Mouse (Mus musculus): ENCODE measurements around the gene Gpr1.

Gene Gpr1

DNA sequence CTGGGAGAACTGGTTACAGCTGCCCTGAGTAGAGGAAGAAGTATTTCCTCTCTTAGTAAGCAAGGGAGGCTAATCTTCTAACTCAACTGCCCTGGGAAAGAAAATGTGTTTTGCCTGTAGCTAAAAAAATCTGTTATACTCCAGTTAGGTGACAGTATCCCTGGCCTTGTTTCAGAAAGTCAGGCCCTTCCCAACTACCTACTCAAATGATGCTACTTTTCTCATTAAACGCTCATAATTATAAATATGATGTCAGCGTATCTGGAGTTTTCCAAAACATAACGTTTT, at the start of gene Gpr1:
Gene Gpr1, minus strand, starts transcription at position 273 of the 288 bp plus-strand sequence.
- DNase-seq, result no peak

DNA sequence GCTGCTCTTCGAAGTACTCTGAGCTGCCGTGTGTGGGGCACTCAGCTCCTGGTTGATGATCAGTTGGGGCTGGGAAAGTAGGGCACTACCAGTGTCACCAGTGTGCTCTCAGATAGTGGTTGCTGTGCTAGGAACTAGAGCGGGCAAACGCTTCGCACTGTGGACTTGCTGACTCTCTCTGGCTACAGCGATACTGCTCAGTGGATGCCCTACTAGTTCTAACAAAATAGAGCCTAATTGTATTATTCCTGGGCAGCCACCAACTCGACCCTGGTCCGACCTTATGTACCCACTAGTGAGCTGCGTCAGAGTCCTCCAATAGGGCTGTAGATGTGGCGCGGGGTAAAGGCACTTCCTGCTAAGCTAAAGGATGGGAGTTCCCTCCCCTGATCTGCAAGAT, 49.3 kb upstream of the Gpr1 start:
- DNase-seq, result no peak

DNA sequence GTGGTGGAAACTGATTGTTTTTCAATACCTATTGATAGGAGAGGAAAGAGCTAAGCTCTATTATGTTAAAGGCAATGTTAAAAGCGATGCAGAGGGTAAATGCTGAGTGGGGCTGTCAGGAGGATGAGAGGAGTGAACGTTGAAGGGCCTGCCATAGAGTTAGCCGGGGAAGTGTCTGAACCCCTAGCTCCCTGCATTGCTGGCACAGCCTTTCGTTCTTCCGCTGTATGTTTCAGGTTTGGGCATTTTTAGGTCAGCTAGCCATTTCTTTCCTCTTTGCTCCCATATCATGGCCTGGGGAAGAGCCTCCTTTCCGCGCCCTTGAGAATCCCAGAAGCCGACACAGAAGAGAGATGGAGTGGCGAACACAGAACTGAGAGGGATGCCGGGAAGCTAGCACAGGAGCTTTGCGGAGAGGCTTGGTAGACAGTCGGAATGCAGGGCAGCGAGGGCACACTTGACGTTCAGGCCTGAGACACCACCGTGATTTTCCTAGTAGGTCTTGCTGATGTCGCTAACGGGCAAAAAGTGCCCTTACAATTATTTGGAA, 46.8 kb upstream of the Gpr1 start:
- no peak for DNase-seq

DNA sequence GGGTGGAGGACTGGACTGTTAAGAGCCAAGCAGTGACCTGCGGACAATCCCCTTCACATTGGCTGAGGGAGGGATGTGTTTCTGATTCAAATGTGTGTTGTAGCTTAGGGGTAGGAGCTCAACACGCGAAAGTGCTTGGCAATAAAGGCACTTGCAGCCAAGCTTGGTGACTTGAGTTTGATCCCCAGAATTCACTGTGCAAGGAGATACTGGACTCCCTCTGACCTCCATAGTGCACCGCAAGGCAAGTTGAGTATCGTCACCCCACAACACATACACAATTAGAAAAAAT, 46.3 kb upstream of the Gpr1 start:
- DNase-seq, result no peak

DNA sequence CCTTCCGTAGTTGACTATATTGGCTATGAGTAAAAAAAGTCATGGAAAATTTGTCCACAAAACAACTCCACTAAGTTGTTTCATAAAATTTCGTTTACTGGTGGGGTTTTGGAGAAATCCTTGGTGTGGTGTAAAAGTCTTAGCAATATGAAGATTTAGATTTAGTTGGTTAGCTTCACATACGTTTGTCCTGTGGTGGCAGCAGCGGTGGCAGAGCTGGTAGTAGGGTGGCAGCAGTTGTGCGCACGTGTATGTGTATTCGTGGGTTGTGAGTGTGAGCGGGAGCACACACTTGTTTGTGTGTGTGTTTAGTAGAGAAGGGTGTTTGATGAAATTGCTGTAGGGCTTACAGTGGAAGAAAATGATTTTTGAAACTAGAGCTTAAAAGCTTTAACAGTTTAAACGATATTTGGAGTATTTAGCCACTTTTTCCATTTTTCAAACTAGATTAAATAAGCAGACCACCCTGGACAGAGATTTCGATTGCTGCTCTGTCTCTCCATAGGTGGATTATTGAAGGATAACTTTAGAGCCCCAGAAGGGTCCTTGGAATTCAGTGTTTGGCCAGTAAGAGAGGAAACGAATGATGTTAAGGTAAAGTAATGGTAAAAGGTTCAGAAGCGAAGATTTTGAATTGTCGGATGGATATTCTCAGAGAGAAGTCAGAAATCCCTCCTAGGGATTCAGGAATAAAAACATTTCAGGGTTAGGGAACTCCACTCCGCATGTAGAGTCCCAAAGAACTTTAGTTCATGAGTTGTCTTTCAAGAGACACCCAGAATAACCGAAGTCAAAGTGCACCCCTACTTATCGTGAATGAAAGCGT, 45.8 kb upstream of the Gpr1 start:
- DNase-seq, result no peak

DNA sequence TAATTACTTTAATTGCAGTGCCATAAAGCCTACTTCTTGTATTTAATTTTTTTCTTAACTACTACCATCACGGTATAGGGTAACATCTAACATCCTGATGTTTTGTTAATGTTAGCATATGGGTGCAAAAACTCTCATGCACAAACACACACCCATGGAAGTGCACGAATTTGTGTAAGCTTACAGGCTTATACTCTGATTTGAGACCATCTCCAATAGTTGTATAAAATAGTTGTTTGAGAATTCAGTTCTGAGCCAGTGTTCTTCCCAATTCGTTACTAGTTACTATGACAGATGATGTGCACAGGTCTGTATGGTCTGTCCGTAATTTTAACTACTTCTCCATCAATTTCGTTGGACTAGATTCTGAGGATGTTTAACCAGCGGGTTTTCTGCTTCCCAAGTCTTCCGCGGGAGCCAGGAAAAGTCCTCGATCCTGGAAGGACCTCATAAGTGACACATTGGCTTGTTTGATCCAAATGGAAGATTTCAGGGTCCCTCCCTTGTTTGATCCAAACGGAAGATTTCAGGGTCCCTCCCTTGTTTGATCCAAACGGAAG, 45.0 kb upstream of the Gpr1 start:
- DNase-seq, result no peak

DNA sequence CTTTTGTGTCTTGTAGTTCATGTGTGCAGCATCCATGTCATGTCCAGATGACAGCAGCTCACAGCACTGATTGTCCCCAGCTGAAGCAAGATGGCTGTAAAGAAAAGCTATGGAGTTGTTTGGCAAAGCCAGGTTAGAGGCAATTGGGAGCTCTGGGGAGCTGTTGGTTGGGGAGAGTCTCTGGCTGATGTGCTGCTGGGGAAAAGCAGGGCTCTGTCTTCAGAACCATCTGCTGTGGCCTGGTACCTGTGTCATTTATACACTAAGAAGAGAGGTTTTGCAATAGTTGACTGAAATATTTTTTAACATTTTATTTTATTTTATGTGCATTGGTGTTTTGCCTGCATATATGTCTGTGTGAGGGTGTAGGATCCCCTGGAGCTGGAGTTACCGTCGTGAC, 44.2 kb upstream of the Gpr1 start:
- no peak for DNase-seq

DNA sequence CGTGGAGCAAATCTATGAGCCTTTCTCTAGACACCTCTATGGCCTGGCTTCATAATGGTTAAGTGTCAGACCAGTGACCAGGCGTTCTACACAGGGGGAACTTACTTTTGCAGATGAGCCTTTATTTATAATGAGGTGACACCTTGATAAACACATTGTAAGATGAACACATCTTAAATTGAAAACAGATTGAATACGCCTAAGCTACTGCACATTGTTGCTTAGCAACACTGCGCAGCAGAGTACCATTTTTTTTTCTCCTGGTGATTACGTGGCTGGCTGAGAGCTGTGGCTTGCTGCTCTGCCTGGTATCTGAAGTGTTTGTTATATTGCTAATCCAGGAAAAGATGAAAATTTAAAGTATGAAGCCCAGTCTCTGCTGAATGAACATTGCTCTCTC, 41.7 kb upstream of the Gpr1 start:
- no peak for DNase-seq

DNA sequence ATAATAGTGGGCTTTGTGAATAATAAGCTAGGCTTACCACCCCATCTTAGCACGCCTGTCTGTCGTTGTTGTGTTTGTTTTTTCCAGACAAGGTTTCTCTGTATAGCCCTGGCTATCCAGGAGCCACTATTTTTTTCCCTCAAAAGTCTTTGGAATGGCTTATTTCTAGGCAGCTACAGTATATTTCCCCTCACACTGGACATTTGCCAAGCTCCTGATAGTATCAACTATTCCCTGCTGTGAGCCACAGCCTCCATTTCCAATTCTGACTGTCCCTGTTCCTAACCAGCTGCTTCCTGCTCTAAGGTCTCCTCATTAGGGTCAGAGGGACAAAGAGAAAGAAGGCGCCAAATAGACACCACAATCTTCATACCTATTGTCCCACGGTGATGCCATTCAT, 40.8 kb upstream of the Gpr1 start:
- DNase-seq, result no peak

DNA sequence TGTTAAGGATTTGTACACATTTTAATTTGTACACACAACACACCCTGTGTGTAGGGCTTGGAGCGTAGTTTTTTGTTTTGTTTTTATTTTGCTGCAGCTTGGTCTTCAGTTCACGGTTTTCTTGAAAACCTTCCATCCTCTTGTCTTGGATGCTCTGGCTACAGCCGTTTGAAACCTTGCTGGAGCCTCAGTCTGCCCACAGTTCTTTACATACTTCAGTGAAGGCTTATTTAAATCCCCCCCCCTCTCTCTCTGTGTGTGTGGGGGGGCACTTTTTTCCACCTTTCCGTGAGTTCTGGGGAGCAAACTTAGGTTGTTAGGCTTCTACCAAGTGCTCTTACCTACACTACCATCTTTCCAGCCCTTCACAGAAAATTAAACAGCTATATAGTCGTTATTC, 38.9 kb upstream of the Gpr1 start:
- no peak for DNase-seq

DNA sequence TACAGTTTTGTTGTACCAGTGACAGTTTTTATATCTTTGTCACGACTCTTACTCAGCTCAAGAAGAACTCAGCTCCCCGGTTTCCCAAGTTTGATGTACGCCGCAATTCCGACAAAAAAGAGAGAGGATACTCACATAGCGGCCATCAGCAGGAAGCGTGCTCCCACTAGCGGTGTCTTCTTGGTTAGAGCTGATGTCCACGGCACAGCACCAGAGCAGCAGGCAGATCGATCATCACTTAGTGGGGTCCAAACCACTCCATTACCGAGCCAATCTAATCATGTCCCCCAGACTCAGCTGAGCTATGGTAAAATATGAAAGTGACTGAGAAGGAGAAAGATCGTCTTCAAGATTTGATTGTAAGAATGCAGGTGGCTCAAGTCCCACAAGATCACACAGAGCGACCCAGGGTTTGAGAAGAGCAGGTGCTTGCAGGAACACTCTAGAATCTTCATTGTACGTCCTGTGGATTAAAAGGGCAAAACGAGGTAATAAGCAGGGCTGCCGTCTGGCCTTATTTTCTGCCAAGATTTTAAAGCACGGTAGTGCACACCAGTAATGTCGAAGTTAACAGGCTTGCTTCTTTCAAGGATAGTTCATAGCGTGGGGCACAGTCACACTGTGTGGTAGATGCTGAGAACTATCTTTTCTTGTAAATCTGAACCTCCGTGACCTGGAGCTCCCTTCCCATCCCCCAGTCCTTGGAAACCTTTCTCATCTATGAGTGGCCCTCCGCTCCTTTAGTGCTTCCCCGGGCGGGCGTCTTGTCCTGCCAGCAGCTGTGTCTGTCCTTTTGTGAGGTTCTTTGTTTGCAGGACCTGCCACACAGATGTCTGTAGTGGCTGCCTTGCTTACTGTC, 38.2 kb upstream of the Gpr1 start:
- no peak for DNase-seq

DNA sequence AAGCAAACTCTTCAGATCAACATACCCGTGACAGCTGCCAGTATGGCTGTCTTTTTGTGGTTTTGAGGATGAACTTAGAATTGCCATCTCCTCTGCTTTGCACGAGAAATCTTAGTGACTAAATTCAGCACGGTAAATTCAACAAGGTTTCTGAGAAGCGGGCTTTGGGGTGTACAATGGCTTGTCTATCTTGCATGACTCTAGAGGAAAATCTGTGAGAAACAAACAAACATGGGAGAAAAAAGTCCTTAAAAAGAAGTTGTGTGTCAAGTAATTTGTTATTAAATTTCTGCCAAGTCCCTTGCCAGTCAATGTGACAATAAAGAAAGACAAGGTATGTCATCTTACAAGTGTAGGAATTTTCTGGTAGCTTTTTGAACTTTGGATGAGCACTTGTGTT, 34.9 kb upstream of the Gpr1 start:
- DNase-seq, result no peak

DNA sequence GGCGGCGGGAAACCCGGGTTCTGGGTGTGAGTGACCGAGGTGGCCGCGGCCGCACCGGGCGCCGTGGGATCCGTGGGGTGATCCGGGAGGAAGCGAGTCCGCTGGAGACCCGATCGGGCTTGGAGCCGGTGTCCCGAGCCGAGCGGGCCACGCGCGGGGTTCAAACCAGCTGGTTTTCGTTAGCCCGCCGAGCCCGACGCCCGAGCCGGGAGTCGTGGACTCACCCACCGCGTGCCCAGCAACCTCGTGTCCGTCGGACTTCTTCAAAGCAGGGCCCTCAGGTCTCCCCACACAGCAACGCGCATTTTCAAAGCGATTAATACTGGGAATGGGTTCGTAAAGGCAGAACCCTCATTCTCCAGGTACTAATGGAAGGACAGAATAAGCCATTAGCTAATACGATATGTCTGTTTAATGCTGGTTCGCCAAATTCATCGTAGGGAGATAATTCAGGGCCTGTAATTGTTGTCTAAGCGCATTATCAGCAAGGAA, 34.1 kb upstream of the Gpr1 start:
- no peak for DNase-seq

DNA sequence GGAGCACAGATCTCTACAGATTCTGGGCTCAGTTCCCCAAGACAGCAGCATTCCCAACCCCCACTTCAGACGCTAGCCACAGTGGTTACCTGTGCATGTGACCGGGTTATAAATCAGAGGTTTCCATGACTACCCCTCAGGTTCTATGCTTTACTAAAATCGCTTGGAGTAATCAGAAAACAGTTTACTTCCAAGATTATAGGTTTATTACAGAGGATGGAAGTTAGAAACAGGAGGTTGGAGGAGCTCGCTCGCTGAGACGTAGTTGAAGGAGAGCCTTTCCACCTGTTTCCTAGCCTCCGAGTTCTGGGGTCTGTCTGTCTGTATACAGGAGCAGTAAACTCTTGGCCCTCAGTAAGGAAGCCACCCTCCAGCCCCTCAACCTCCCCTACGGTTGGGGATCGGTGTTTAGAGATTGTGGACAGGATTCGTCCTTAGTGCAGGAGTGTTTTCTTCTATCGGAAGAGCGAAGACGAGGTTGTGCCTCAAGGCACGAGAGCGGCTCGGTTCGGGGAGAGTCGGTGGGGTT, 33.6 kb upstream of the Gpr1 start:
- no peak for DNase-seq

DNA sequence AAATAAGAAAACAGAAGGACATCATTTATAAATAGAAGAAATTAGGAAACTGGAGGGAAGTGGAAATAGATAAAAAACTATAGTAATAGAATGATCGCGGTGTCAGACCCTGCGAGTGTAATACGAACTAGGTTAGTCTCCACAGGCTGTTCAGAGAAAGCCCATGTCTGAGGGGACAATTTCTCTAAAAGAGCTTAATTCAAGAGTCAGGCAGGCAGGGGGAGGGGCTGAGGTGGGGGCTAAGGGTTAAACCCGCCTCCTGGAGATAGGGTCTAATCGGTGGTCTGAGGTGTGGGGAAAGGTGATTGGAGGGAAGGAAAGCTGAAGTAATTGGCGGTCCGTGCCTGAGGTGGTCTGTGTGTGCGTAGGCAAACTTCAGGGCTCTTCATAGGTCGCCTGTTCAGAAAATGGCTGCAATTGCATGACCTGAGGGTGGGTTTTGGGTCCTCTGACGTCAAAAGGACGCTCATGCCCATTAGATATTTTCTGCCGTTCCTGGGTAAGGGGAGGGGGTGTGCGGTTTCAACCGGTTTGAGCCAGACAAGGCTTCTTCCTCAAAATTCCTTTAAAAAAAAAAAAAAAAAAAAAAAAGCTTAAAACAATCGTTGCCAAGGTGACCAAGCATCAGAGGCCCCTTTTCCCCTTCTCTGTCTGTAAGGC, 32.6 kb upstream of the Gpr1 start:
- DNase-seq, result no peak

DNA sequence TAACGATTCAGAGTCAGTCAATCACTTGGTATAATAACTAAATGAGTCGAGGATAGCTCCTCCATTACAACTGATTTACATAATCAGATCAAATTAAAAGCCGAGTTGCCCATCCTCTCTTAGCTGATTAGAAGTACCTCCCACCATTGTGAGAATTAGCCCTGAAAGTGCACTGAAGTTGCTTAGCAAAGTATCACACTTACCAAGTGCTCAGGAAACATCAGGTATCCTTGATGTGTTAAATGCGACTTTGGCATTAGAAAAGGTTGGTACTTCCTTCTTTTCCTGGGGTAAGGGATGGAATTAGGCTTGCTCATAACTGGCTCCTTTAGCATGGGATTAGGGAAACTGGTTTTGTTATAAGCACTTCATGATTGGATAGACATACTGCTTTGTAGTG, 29.5 kb upstream of the Gpr1 start:
- DNase-seq, result no peak

DNA sequence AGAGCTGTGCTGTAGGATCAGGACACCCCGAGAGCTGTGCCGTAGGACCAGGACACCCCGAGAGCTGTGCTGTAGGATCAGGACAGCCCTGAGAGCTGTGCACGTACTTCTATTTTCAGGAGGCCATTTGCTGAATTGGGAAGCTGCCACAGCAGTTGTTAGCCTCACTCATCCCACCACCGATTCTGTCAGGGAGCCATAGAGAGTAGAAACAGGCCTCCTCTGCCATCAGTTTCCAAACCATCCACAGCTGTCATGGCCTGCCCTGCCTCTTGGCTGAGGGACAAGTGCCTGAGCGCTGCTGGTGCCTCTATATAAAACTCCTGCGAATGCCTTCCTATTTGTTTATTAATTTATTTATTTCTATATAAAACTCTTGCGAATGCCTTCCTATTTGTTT, 25.4 kb upstream of the Gpr1 start:
- no peak for DNase-seq

DNA sequence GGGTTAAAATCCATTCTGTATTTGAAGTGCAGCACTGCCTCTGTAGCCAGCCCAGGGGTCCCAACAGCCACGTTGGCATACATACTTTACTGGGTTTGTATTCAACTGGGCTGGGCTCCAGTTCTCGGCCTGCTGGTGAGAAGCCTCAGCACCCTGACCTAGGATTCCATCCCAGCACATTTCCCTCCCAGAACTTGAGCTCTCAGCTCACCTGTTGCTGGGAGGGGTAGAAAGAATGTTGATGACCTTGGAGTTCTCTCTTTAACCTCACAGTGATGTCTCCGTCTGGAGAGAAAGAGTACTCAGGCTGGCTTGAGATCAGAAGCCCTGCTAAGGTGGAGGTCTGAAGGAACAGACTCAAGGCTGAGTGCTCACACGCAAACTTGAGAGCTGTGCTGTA, 25.0 kb upstream of the Gpr1 start:
- DNase-seq, result no peak

DNA sequence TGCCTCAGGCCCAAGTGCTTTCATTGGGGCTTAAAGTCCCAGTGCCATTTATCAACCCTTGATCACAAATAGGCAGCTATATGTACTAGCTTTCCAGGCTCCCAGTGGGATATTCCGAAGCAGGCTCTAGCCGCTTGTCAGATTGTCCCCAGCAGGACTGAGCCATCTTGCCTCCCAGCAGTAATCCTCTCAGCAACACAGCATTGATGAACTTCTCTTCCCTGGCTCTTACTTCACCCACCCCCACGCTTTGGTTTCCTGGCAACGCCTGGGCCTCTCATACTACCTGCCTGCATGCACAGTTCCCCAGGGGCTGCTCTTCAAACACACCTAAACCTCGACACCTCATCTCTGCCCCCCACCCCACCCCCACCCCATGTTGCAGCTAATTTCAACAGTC, 23.0 kb upstream of the Gpr1 start:
- DNase-seq, result no peak

DNA sequence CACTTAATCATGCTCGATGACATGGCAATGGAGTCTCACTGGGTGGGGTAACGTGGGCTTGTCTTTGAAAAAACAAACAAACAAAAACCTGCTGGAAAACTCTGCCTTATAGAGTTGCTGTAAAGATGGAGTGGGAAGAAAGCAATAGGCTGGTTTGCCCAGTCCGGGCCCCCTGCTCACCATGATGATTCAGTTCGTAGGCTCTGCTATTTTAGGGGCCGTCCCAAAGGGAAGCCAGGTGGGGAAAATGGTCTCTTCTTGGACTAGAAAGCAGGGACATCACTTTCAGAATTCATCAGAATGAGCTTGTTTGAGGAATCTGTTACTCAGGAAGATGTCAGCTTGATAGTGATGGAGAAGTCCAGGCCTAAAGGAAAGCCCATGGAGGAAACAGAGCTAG, 12.9 kb upstream of the Gpr1 start:
- DNase-seq, result no peak

DNA sequence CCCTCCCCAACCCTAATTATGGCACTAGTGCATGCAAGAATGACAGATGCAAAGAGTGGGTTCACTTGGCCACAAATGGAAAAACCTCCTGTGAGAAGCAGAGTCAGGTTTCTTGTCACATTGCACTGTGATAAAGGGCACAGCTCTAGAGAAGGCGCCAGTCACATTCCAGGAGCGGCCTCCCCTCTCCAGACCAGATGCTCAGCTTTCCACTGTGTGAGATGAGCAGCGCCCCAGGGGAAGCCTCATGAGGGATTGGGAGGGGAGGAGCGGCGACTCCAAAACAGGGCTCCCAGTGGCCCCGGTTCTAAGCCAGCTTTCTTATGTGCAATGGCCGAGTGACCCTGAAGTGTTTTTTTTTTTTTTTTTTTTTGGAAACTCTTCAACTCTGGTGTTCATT, 11.5 kb upstream of the Gpr1 start:
- no peak for DNase-seq

DNA sequence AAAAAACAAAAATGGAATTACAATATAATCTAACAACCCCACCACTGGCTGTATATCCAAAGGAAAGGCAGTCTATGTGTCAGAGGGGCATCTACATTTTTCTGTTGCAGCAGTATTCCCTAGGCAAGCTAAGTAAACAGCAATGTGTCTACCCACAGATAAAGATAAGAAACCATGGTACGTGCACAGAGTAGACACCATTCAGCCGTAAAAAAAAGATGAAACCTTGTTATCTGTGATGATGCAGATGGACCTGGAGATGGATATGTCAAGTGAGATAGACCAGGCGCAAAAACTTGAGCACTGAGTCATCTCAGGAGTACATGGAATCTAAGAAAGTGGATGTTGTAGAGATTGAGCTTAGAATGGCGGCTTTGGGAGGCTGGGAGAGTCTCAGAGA, 10.7 kb upstream of the Gpr1 start:
- no peak for DNase-seq

DNA sequence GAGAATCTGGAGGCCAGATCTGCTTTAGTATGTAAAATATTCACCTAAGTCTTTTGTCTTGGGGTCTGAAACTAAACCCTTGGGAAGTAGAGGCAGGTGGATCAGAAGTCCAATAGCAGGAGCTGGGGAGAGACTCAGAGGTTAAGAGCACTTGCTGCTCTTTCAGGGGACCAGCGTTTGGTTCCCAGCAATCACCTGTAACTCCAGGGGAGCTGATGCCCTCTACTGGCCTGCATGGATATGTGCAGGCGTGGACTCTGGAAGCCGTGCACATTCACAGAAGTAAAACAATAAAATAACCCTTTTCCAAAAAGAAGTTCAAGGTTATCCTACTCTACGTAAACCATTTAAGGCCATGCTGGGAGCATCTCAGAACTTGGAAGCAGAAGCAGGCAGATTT, 4.9 kb upstream of the Gpr1 start:
- no peak for DNase-seq
